Mouse (Mus musculus) kidney, adult 11 months (tissue): ENCODE measurements at regions not wholly inside any gene's neighbourhood (a gene's known extent, or its start where the extent isn't known, plus 50 kb on each side); places are given as distances from the start of the nearest gene placed in this dataset.

Source experiments
- DNase-seq: peaks from one replicate; pipeline ENCODE4 v3.0.0; 2022

GRCm38 (mm10) chr2:138640654-138641053 lies 384.3 kb downstream of the Btbd3 start:
- no peak for DNase-seq

- no peak for DNase-seq
These were observed 385.0 kb downstream of the Btbd3 start for GRCm38 (mm10) chr2:138641335-138641734.

DNA sequence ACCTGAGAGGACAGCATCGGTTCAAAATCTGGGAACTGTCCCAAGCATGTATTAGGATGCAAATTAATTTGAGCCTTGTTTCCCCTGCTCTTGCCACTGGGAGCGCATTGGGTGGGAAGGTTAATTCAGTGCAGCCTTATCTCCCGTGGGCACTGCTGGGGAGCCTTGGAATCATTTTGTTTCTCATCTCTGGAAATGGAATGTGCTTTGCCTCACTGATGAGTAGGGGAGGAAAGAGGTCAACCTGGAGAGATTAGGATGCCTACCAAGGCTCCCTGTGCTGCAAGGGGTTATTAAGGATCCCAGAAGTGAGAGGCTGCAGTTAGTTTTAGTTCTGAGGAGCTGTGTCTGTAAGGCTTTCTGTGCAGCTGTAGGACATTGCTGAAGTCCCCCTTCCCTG lies 392.3 kb downstream of the Btbd3 start:
- DNase-seq, result no peak

- DNase-seq, result no peak
These were observed 403.0 kb downstream of the Btbd3 start for GRCm38 (mm10) chr2:138659376-138659775.

GRCm38 (mm10) chr2:138670307-138670706 lies 413.9 kb downstream of the Btbd3 start:
- DNase-seq, result no peak

GRCm38 (mm10) chr2:138674801-138675200 lies 418.4 kb downstream of the Btbd3 start:
- DNase-seq, result no peak

DNA sequence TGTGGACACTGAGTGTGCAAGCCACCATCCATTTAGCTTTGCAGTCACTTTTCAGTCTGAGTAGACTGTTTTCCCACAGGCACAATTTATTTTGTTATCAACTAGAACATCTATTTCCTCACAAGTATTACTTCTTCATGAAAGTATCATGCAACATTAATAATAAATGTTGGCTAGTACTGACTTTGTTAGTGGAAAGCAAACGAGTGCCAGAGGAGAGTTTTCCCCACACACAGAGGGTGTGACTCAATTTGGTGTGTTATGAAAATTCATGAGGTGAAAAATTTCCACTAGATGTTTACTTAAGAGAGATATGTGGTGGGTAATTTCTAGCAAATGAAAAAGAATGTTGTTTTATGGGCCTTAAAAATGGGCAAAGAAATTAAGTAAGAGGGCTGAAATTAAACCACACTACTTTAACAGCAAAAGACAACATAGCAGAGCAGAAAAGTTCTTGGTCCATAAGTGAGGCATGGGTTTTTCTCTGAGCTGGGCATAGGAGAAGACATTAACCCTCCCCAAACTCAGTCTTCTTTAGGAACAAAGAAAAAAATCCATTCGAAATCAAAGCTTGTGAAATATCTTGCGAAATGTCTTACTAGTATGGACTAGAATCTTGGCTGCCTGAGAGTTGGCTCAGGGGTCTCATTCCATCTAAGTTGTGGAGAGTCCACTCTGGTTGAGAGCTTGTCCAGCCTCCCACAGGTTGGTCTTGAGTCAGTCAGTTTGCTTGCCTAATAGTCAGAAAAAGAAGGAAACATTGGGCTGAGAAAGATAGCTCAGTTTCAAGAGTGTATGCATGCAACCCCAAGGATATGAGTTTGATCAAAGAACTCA lies 419.1 kb downstream of the Btbd3 start:
- DNase-seq, result no peak

DNA sequence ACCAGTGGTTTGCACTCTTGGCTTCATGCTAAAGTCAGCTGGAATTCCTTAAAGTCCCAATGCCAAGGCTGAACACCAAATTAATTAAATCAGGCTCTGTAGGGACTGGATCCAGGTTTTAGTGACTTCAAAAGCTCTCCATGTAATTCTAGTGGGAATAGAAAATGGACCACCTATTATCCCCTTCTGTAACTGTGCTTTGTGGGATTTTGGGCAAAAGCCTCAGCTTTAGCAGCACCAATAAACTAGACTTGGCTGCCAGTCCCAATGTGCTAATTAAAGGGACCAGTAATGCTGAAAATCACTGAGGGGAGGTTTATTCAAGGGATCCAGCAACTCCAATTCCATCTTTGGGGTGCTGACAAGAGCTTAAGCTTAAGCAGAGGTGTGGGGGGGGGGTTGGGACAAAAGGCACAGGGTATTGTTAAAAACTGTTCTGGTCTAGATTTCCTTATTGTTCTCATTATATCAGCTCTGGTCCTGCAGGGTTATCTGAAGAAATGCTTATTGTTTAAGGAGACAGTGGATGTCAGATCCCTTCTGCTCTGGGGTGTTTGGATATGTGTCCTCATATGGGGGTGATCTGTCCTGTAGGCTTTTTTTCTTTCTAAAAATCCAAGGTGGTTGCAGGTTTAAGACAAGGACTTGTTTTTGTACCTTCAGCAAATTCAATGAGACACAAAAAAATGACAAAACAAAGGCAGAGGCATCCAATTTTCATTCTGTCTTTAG lies 431.9 kb downstream of the Btbd3 start:
- DNase-seq, result no peak

GRCm38 (mm10) chr2:138689497-138689896 lies 433.1 kb downstream of the Btbd3 start:
- DNase-seq, result no peak

DNA sequence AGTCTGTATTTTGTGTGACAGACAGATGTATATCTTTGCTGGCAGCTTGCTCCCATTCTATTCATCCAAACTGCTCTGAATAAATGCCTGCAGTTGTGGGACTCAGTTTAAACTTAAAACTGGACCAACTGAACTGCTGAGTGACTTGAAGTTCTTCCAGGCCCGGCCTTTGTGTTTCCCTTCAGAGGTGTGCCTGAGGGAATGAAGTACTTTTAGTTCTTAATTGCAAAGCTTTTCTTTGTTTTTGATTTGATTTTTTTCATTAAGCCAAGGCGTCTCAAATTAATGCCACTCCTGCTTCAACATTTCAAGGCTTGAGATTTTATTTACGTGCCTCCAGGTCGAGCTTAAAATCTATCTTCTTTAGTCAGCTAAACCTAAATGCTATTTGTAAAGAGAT lies 446.4 kb downstream of the Btbd3 start:
- no peak for DNase-seq

DNA sequence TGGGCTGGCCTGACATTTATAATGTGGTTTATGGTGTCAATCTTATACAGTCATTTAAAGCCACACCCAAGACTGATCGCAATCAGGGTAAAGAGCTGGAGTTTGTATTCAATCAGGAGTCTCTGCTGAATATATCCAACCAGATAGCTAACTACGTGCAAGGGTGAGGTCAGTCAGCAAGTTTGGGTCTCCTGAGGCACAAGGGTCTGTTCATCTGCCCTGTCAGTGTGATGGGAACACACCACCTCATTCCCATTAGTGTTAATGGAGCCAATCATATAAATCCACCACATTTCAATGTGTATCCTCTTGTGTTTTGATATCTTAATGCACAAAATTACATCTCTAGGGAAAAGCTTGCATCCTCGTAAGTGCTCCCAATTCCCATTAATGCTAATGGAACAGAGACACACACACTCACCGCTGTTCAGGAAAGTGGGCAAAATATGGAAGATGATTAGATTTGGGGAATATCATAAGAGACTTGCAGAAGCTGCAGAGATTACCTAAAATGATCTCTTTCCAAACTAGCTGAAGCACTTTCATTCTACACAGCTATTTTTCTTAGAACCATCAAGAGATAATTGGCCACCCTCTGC lies 447.7 kb downstream of the Btbd3 start:
- DNase-seq, result no peak

DNA sequence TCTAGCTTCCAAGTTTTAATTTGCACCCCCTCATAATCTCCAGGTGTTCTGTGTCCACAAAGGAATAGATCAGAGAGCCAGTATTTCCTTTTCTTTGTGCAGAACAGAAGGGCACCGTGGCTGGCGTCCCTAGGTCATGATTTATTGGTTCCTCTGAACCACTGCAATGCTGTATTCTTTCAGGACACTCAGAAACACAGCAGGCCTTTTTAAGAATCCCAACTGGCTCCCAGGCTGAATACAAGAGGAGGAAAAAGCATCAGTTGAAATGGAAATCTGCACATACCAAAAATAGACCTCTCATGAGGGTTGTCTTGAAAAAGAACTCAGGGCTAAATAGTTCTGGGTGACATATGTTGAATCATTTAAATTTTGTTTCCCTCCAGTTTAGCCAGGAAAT lies 452.4 kb downstream of the Btbd3 start:
- no peak for DNase-seq

DNA sequence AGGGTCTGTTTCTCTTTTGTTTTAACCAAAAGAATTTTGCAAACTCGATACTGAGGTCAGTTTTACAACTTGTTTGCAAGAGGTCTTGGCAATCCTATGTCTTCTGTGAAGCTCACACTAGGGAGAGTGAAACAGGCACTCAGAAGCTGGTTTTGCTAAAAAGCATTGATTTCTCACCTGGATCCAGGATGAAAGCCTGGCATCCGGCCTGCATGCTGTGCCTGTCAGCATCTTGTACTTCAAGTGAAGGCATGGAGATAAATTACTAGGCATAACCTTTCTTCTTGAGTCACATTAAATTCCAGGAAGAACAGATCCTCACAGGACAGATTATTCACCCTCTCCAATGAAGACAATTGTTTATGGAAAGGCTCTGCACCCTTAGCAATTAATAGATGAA lies 477.5 kb downstream of the Btbd3 start:
- DNase-seq, result no peak

DNA sequence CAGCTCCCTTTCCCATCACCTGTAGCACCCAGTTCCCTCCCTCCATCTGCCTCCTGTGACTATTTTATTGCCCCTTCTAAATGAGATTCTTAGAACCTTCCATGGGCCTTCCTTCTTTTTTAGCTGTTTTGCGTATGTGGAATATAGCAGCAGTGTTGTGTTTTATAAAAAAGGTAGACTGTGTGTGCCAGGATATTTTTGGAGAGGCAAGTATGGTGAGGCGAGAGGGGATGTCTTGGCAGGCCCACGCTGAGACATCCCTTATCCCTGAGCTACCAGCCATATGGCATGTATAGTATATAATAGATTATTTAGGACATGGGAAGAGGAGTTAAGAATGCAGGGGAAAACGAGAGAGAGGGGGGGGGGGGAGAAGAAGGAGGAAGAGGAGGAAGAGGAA lies 488.4 kb downstream of the Btbd3 start:
- no peak for DNase-seq

GRCm38 (mm10) chr2:138760439-138760963 lies 504.1 kb downstream of the Btbd3 start:
- no peak for DNase-seq

- no peak for DNase-seq
These were observed 505.0 kb downstream of the Btbd3 start for GRCm38 (mm10) chr2:138761400-138761799.

DNA sequence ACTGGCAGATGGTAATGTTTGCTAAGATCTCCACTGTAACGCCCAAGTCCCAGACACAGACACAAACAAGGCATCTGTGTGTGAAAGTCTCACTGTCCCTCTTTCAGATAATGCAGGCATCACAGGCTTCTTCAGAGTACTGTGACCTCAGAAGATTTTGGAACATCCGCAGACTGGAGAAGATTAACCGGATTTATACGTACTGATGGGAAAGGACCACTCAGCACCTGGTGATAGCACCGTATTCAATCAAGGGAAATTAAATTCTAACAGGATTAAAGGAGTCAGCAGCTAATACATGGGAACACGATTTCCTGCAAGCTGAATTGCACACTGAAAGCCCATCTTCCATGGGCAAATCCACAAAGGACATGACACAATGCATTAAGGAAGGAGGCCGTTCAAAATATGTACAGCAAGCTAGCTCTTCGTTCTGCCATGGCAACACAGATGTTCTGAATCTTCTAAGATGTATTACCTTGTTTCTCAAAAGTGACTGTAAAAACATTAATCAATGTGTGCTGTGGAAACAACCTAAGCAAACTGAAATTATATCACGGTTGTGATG lies 510.0 kb downstream of the Btbd3 start:
- DNase-seq, result no peak

GRCm38 (mm10) chr2:138783781-138784180 lies 527.4 kb downstream of the Btbd3 start:
- DNase-seq, result no peak

DNA sequence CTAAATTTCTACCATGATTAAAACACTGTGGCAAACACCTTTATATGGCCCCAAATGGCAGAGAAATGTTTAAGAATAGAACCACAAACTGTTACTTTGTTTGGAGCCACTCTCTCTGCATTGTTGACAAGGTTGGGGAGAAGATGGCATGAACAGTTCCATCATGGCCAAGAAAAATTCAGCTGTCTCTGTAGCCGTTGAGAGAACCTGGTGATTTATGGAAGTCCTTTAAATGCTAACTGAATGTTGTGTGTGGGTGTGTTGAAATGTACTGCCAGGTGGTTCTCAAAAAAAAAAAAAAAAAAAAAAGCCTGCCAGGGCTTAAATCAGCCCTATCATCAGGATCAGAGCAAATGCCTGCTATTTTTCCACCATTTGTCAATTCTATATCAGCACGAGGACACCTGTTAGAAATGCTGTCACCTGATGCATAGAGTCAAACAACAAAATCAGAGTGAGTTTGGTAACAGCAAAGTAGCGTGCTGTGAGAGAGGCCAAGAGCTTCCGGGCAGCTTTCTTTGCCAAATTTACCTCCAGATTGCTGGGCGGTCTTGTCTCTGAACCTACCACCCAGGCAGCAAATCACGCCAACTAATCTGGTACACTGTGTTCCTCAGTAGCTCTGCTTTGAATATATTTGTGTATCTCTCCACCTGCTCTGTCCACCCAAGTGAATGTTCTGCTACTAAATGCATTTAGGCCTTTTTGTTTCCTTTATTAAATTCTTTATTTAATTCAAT lies 536.5 kb downstream of the Btbd3 start:
- no peak for DNase-seq

- no peak for DNase-seq
These were observed 549.8 kb downstream of the Btbd3 start for GRCm38 (mm10) chr2:138806196-138806595.

GRCm38 (mm10) chr2:138809767-138810166 lies 553.4 kb downstream of the Btbd3 start:
- DNase-seq, result no peak

- DNase-seq, result no peak
These were observed 564.1 kb downstream of the Btbd3 start for GRCm38 (mm10) chr2:138820489-138820888.

DNA sequence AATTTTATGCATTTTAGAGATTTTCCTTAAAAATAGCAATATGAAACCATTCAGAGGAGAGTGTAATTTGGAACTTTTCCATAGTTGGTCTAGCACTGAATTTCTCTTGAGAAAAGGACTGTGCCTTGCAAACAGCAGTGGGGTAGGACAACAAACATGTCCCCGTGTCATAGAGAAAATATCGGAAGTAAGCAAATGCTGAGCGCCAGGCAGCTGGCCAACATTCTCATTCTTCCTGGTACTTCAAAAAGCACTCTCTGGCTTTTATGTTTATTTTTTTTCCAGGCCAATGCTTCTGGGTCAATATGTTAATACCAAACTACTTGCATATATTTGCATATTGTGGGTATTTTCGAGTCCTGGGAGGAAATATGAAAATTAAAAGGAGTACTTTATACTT lies 568.5 kb downstream of the Btbd3 start:
- peak; percentile 45 for DNase-seq
